Mouse (Mus musculus): ENCODE measurements around the gene Ddx18.
A peak's percentile ranks its signal among the peaks of the same experiment; 100 is the strongest.

DNA sequence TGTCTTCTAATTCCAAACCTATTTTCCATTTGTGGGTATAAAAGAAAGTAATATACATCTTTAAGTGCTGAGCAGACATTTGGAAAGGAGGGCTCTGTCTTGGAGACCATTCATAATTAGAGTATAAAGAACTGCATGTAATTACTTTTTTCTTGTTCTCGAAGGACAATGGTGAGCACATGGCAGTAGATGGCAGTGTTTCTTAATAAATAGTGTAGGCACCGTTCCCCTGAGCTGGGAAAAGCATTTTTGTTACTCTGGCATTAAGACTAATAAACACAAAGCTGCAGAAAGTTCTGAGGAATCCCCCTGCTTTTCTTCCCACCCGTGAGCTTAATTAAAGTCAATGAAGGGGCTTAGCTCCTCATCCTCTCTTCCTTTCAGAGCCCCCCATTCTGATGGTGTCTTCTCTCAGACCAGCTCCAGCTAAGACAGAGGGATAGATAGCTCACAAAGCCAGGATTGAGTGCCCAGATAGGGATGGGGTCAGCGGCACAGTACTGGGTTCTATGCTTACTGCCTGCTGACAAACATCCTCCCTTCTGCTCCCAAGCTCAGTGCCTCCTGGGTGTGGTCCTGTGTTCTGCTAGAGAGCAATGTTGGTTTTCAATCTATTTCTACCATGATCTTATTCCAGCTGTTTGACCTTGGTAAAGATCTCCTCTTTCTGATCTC lies 29.3 kb upstream of the Ddx18 start:
- TF ChIP-seq POLR2A (IDR thresholded peaks at IDR 0.05; ENCODE audit: borderline replicate concordance, extremely low read depth, insufficient read depth, insufficient read length, poor library complexity, severe bottlenecking) = no peak
- TF ChIP-seq CTCF (IDR thresholded peaks at IDR 0.05; ENCODE audit: borderline replicate concordance, extremely low read depth, insufficient read depth, insufficient read length) = peak; percentile 59; the same call in 1 of the 2 replicates
